Mouse (Mus musculus) testis, postnatal 10 days (tissue): ENCODE results near the gene Tdpoz2.
"Not testable (repeated sequence)": the region's sequence is repeated elsewhere in the genome, so short reads cannot be mapped to it uniquely, and the experiment has no call there.

Source experiments
- DNase-seq: peaks from one replicate; pipeline ENCODE4 v3.0.0; 2021; ENCODE audit warnings: low spot score

Gene Tdpoz2

GRCm38 (mm10) chr3:93652586-93652985 is at the start of gene Tdpoz2:
Gene Tdpoz2 (minus strand): TSS chr3:93652686.
- DNase-seq: no peak

GRCm38 (mm10) chr3:93692970-93693369 is 40.5 kb upstream of the Tdpoz2 start, which contains the start of gene Gm37596:
Gene Gm37596 (minus strand): TSS chr3:93693070.
- DNase-seq: not testable (repeated sequence)

- not testable (repeated sequence) for DNase-seq
Observed at GRCm38 (mm10) chr3:93676210-93676609, 23.7 kb upstream of the Tdpoz2 start, which contains the start of gene Tdpoz1. Gene Tdpoz1 (minus strand): TSS chr3:93676310.

- not testable (repeated sequence) for DNase-seq
Observed at GRCm38 (mm10) chr3:93670805-93671503, 18.5 kb upstream of the Tdpoz2 start.

GRCm38 (mm10) chr3:93654260-93654659 is 1.8 kb upstream of the Tdpoz2 start:
- no peak for DNase-seq

- not testable (repeated sequence) for DNase-seq
Observed at GRCm38 (mm10) chr3:93630917-93631714, 21.4 kb downstream of the Tdpoz2 start.

- not testable (repeated sequence) for DNase-seq
Observed at GRCm38 (mm10) chr3:93608970-93609369, 43.5 kb downstream of the Tdpoz2 start.

GRCm38 (mm10) chr3:93601903-93602302 is 50.6 kb downstream of the Tdpoz2 start:
- no peak for DNase-seq
